Mouse (Mus musculus) E14TG2a.4 (cell line): ENCODE results near the gene Pithd1.

Experiments
- CTCF ChIP-seq: conservative IDR thresholded peaks from 2 replicates; pipeline ENCODE4 v1.5.1; 2014; ENCODE audit warnings: low read length
- NANOG ChIP-seq: IDR thresholded peaks from 2 replicates; pipeline ENCODE4 v1.6.1; 2014; ENCODE audit warnings: borderline replicate concordance, low read length, mixed read lengths

GRCm38 (mm10) chr4:135984556-135984955 lies 2.5 kb downstream of the Pithd1 start:
- no peak for TF ChIP-seq CTCF
- no peak for TF ChIP-seq NANOG
